Mouse (Mus musculus): Measurements from ENCODE around the gene 1700011L22Rik. TPM values are rescaled to one million over a fixed set of nuclear protein-coding genes. Genes with fewer than 3 reads are reported as not detected.

The 1700011L22Rik gene
- not detected for polyA plus RNA-seq (2014; fragmentation: Illumina TruSeq; extraction: RNeasy Lipid Tissue Mini Kit (QIAGEN cat#74804))

DNA sequence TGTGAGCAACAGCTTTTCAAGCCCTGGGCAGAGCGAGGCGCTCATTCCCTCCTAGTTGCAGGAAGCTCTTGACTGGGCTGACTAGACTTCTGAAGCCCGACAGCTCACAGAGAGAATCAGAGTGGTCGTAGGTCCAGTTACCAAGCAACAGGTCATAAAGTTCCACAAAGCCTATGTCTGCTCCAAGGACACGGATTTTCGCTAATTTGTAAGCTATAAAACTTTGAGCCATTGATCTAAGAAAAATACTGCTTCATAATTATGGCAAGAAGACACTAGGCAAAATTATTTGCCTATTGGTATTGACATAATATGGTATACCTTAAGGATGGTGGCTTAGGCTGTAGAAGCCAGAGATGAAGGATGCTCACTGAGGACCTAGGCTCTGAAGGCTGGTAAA, at the start of gene 1700011L22Rik:
Gene 1700011L22Rik, minus strand, starts transcription at position 101 of the 400 bp plus-strand sequence.

GRCm38 (mm10) chr8:79294610-79295275, 46.4 kb upstream of the 1700011L22Rik start, which contains the start of gene Mmaa:
Gene Mmaa (minus strand): TSS chr8:79294937.

Other genes starting within 250 kb of the 1700011L22Rik start
- 15.5 TPM for gene Zfp827, start 220.1 kb downstream of the 1700011L22Rik start, polyA plus RNA-seq (2014; fragmentation: Illumina TruSeq; extraction: RNeasy Lipid Tissue Mini Kit (QIAGEN cat#74804))
- 6.6 TPM for gene Mmaa, start 46.4 kb upstream of the 1700011L22Rik start, polyA plus RNA-seq (2014; fragmentation: Illumina TruSeq; extraction: RNeasy Lipid Tissue Mini Kit (QIAGEN cat#74804))
- gene Smad1, start 150.9 kb upstream of the 1700011L22Rik start, polyA plus RNA-seq (2014; fragmentation: Illumina TruSeq; extraction: RNeasy Lipid Tissue Mini Kit (QIAGEN cat#74804)): 40.7 TPM